Mouse (Mus musculus): ENCODE data around the gene Gan. TPM values are rescaled to one million over a fixed set of nuclear protein-coding genes. Genes with fewer than 3 reads are reported as not detected.
A peak's percentile ranks its signal among the peaks of the same experiment; 100 is the strongest.

Gan gene
- polyA plus RNA-seq, 1 experiment from 2014 or later, result 1.2 TPM

GRCm38 (mm10) chr8:117233199-117233598, 75.3 kb downstream of the Gan start:
- Histone ChIP-seq H3K4me2 (ENCODE audit: low read length) (no peak overlapping the region), H3K27me3 (ENCODE audit: insufficient read depth, low read length) (no peaks in the 10 kb centered on the region), H3K4me3 (replicated peaks; ENCODE audit: low read depth, low read length) (no peak overlapping the region), H3K9ac (ENCODE audit: low read depth, low read length) (no peak overlapping the region), H3K27ac (no peak overlapping the region), H3K36me3 (ENCODE audit: insufficient read depth, low read length) (no peaks in the 10 kb centered on the region), H3K4me1 (replicated peaks; ENCODE audit: insufficient read depth, low read length) (no peaks in the 10 kb centered on the region), H3K9me3 (replicated peaks; ENCODE audit: low read length) (no peaks in the 10 kb centered on the region)
- no peak for ATAC-seq (replicated peaks; ENCODE audit: low FRiP score, low read depth)
- DNase-seq (ENCODE audit: low spot score), result no peak
- WGBS, result 89% methylated on average over 7 of the region's 7 CpGs
- no peak for TF ChIP-seq CTCF (IDR thresholded peaks at IDR 0.05; ENCODE audit: low read depth)

GRCm38 (mm10) chr8:117236531-117236930, 78.6 kb downstream of the Gan start:
- no peaks in the 10 kb centered on the region for H3K27me3 ChIP-seq (ENCODE audit: insufficient read depth, low read length)
- TF ChIP-seq CTCF (IDR thresholded peaks at IDR 0.05; ENCODE audit: low read depth), result no peak
- no peaks in the 10 kb centered on the region for H3K36me3 ChIP-seq (ENCODE audit: insufficient read depth, low read length)
- DNase-seq (ENCODE audit: low spot score) (no peak), ATAC-seq (replicated peaks; ENCODE audit: low FRiP score, low read depth) (no peak)
- WGBS, result 92% methylated on average over 4 of the region's 4 CpGs
- no peaks in the 10 kb centered on the region for H3K4me1 ChIP-seq (replicated peaks; ENCODE audit: insufficient read depth, low read length)
- H3K4me2 ChIP-seq (ENCODE audit: low read length), result no peak overlapping the region
- no peaks in the 10 kb centered on the region for H3K9me3 ChIP-seq (replicated peaks; ENCODE audit: low read length)
- no peak overlapping the region for H3K4me3 ChIP-seq (replicated peaks; ENCODE audit: low read depth, low read length)
- H3K9ac ChIP-seq (ENCODE audit: low read depth, low read length), result no peak overlapping the region
- H3K27ac ChIP-seq, result no peak overlapping the region

GRCm38 (mm10) chr8:117240326-117240725, 82.4 kb downstream of the Gan start:
- 44% methylated on average over 5 of the region's 5 CpGs for WGBS

GRCm38 (mm10) chr8:117240841-117241494, 83.0 kb downstream of the Gan start:
- Histone ChIP-seq H3K9ac (ENCODE audit: low read depth, low read length) (no peak overlapping the region), H3K27me3 (ENCODE audit: insufficient read depth, low read length) (no peaks in the 10 kb centered on the region), H3K9me3 (replicated peaks; ENCODE audit: low read length) (no peaks in the 10 kb centered on the region), H3K4me2 (ENCODE audit: low read length) (no peak overlapping the region), H3K36me3 (ENCODE audit: insufficient read depth, low read length) (no peaks in the 10 kb centered on the region), H3K4me1 (replicated peaks; ENCODE audit: insufficient read depth, low read length) (no peaks in the 10 kb centered on the region), H3K4me3 (replicated peaks; ENCODE audit: low read depth, low read length) (no peak overlapping the region), H3K27ac (no peak overlapping the region)
- TF ChIP-seq CTCF (IDR thresholded peaks at IDR 0.05; ENCODE audit: low read depth), result no peak
- no peak for DNase-seq (ENCODE audit: low spot score)
- ATAC-seq (replicated peaks; ENCODE audit: low FRiP score, low read depth), result no peak
- 48% methylated on average over 5 of the region's 5 CpGs for WGBS

More at GRCm38 (mm10) chr8:117240326-117240725, 82.4 kb downstream of the Gan start:
- no peak overlapping the region for H3K4me3 ChIP-seq (replicated peaks; ENCODE audit: low read depth, low read length)
- H3K4me2 ChIP-seq (ENCODE audit: low read length), result no peak overlapping the region
- H3K27me3 ChIP-seq (ENCODE audit: insufficient read depth, low read length), result no peaks in the 10 kb centered on the region
- no peaks in the 10 kb centered on the region for H3K36me3 ChIP-seq (ENCODE audit: insufficient read depth, low read length)
- H3K9ac ChIP-seq (ENCODE audit: low read depth, low read length), result no peak overlapping the region
- ATAC-seq (replicated peaks; ENCODE audit: low FRiP score, low read depth) (no peak), DNase-seq (ENCODE audit: low spot score) (no peak)
- no peak overlapping the region for H3K27ac ChIP-seq
- H3K4me1 ChIP-seq (replicated peaks; ENCODE audit: insufficient read depth, low read length), result no peaks in the 10 kb centered on the region
- TF ChIP-seq CTCF (IDR thresholded peaks at IDR 0.05; ENCODE audit: low read depth), result no peak
- no peaks in the 10 kb centered on the region for H3K9me3 ChIP-seq (replicated peaks; ENCODE audit: low read length)

- Histone ChIP-seq H3K36me3 (ENCODE audit: insufficient read depth, low read length) (no peaks in the 10 kb centered on the region), H3K4me1 (replicated peaks; ENCODE audit: insufficient read depth, low read length) (no peaks in the 10 kb centered on the region), H3K9me3 (replicated peaks; ENCODE audit: low read length) (no peaks in the 10 kb centered on the region), H3K27me3 (ENCODE audit: insufficient read depth, low read length) (no peaks in the 10 kb centered on the region), H3K4me2 (ENCODE audit: low read length) (no peak overlapping the region), H3K4me3 (replicated peaks; ENCODE audit: low read depth, low read length) (no peak overlapping the region), H3K9ac (ENCODE audit: low read depth, low read length) (no peak overlapping the region), H3K27ac (no peak overlapping the region)
- no peak for TF ChIP-seq CTCF (IDR thresholded peaks at IDR 0.05; ENCODE audit: low read depth)
- DNase-seq (ENCODE audit: low spot score), result no peak
- WGBS, result 37% methylated on average over 3 of the region's 3 CpGs
- ATAC-seq (replicated peaks; ENCODE audit: low FRiP score, low read depth), result no peak
Measured at GRCm38 (mm10) chr8:117241848-117242247, 83.9 kb downstream of the Gan start.

- H3K27me3 ChIP-seq (ENCODE audit: insufficient read depth, low read length), result no peaks in the 10 kb centered on the region
- TF ChIP-seq CTCF (IDR thresholded peaks at IDR 0.05; ENCODE audit: low read depth), result no peak
- DNase-seq (ENCODE audit: low spot score) (no peak), ATAC-seq (replicated peaks; ENCODE audit: low FRiP score, low read depth) (no peak)
- no peaks in the 10 kb centered on the region for H3K36me3 ChIP-seq (ENCODE audit: insufficient read depth, low read length)
- H3K9ac ChIP-seq (ENCODE audit: low read depth, low read length), result no peak overlapping the region
- H3K27ac ChIP-seq, result no peak overlapping the region
- no peaks in the 10 kb centered on the region for H3K4me1 ChIP-seq (replicated peaks; ENCODE audit: insufficient read depth, low read length)
- H3K4me3 ChIP-seq (replicated peaks; ENCODE audit: low read depth, low read length), result no peak overlapping the region
- H3K4me2 ChIP-seq (ENCODE audit: low read length), result no peak overlapping the region
- no peaks in the 10 kb centered on the region for H3K9me3 ChIP-seq (replicated peaks; ENCODE audit: low read length)
- WGBS, result 78% methylated on average over 6 of the region's 6 CpGs
Measured at GRCm38 (mm10) chr8:117242286-117242685, 84.4 kb downstream of the Gan start.

GRCm38 (mm10) chr8:117244601-117245000, 86.7 kb downstream of the Gan start:
- no peak for TF ChIP-seq CTCF (IDR thresholded peaks at IDR 0.05; ENCODE audit: low read depth)
- 55% methylated on average over 6 of the region's 6 CpGs for WGBS
- no peaks in the 10 kb centered on the region for H3K27me3 ChIP-seq (ENCODE audit: insufficient read depth, low read length)
- no peak overlapping the region for H3K4me3 ChIP-seq (replicated peaks; ENCODE audit: low read depth, low read length)
- H3K4me2 ChIP-seq (ENCODE audit: low read length), result no peak overlapping the region
- no peaks in the 10 kb centered on the region for H3K36me3 ChIP-seq (ENCODE audit: insufficient read depth, low read length)
- DNase-seq (ENCODE audit: low spot score) (no peak), ATAC-seq (replicated peaks; ENCODE audit: low FRiP score, low read depth) (0 out of 2 replicates have a peak, but pooled peaks have one; percentile 61)
- no peak overlapping the region for H3K27ac ChIP-seq
- no peaks in the 10 kb centered on the region for H3K4me1 ChIP-seq (replicated peaks; ENCODE audit: insufficient read depth, low read length)
- H3K9me3 ChIP-seq (replicated peaks; ENCODE audit: low read length), result no peaks in the 10 kb centered on the region
- H3K9ac ChIP-seq (ENCODE audit: low read depth, low read length), result no peak overlapping the region

All from kidney, postnatal 0 days (tissue).